Mouse (Mus musculus): ENCODE results near the gene Glycam1.

DNA sequence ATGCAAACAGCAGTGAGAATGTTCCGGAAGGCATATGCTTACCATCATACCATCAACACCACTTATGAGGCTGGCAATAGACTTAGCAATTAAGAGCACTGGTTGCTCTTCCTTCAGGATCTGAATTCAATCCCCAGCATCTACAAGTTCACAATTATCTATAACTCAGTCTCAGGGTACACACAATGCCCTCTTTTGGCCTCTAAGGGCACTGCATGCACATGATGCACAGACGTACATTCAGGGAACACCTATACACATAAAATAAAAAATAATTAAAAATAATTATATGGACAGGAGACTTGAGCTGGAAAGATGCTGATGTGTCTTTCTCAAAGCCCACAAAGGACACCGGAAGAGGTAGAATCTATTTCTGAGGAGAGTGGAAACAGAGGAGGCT, 16.9 kb downstream of the Glycam1 start:
- TF ChIP-seq CTCF (IDR thresholded peaks at IDR 0.05; ENCODE audit: borderline replicate concordance, insufficient read depth, low read length) (no peak), POLR2A (IDR thresholded peaks at IDR 0.05; ENCODE audit: low read depth, low read length) (no peak)
